Mouse (Mus musculus) heart, postnatal 25 days (tissue): Measurements from ENCODE around the gene Psmd3. TPM values are rescaled to one million over a fixed set of nuclear protein-coding genes. Genes with fewer than 3 reads are reported as not detected.

Experiments used
- DNase-seq: peaks from one replicate; pipeline ENCODE4 v3.0.0; 2022; ENCODE audit warnings: low spot score
- intact Hi-C: fragments of 180-260 bp; cut with DNase I; formaldehyde crosslinking; loops from one replicate; pipeline ENCODE4 v1.15.1; 2025
- total RNA-seq, 2 experiments: library from RNA; stranded (reverse); gene quantifications; 2 replicates each; pipeline ENCODE4 v1.2.3; 2021

Psmd3 gene
- total RNA-seq, 2 experiments from 2014 or later: 98.7 to 104 TPM

- intact Hi-C loops: loop anchor here (1.0 kb wide), 1 partner anchor 46 kb away; no protein-coding TSS in a partner anchor
- no peak for DNase-seq
These were observed 58.8 kb downstream of the Psmd3 start for GRCm38 (mm10) chr11:98741051-98741620.

GRCm38 (mm10) chr11:98741622-98742396 is 59.5 kb downstream of the Psmd3 start:
- peak; percentile 70 for DNase-seq
- intact Hi-C loops: loop anchor here (1.0 to 2.0 kb wide), 2 partner anchors 31 to 45 kb away; no protein-coding TSS in a partner anchor

DNA sequence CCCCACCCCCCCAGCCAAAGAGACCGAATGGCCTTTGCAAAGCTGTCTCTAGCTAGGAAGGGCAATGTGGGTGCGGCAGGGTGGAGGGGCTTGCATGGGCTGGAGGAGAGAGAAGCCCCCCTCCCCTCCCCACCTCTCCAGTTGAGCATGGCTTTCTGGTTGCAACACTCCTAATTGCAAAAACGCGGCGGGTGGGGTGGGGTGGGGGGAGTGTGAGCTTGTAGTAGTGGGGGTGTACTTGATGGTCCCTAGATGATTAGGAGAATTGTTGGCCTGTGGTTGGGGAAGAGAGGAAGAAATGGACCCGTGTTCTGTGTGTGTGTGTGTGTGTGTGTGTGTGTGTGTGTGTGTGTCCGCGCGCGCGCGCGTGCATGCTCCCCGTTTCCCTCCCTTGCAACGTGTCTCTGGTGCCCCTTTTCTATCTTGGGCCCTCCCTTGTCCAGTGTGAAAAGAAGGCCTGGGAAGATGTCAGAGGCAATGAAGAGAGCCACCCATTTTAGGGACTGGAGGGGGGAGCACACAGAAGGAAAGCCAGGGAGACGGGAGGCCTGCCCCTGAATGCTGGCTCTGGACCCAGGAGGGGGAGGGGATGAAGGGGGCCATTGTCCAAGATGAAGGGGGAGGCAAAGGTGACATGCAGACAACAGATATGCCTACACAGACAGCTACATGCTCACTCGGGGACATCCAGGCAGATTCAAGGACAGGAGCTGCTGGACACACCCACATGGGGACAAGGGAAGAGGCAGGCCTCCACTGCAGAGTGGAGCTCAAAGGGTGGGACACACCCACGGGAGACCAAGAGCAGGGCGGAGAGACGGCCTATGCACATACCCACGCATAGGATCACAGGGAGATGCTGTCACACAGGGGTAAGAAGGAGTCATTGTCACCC is 60.3 kb downstream of the Psmd3 start:
- intact Hi-C loops: loop anchor here (2.0 kb wide), 1 partner anchor 30 kb away; no protein-coding TSS in a partner anchor
- DNase-seq: no peak

GRCm38 (mm10) chr11:98743655-98744345 is 61.4 kb downstream of the Psmd3 start:
- intact Hi-C loops: loop anchor here (2.0 kb wide), 1 partner anchor 29 kb away; no protein-coding TSS in a partner anchor
- DNase-seq: peak; percentile 56

DNA sequence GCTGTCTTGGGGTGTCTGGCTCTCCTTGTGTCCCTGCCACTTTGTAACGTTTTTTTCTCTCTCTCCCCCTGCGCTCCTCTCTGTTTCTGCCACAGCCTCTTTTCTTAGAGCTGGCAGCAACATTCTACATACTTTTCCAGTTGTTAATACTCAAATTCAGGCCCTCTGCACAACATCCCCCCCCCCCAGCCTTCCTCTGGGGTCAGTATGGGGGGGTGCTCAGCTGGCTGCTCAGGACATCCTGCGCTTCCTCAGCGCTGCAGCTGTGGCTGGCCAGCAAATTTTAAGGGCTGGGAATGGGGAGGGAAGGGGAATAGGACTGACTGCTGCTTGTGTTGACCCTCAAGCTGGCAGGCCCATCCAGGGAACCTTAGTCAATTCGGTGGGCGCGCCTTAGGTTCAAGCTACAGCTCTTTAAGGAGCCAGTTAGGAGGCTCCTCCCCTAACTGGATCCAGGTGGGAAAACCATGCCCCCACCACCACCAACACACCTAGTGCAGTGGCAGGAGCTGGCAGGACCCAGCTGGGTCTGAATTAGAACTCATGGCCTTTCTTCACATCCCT is 62.2 kb downstream of the Psmd3 start:
- intact Hi-C loops: no loop called here
- no peak for DNase-seq

Other genes with a start within 250 kb of the Psmd3 start
- 10 to 100 TPM; 49.0 to 54.6 TPM for gene Mien1, start 243.6 kb upstream of the Psmd3 start, total RNA-seq
- not detected for gene Grb7, start 236.2 kb upstream of the Psmd3 start, total RNA-seq
- under 1 TPM; 0.44 to 0.61 TPM for gene Ikzf3, start 136.5 kb upstream of the Psmd3 start, total RNA-seq
- not detected for gene Zpbp2, start 131.5 kb upstream of the Psmd3 start, total RNA-seq
- 10 to 100 TPM; 35.6 to 37.8 TPM for gene Ormdl3, start 95.2 kb upstream of the Psmd3 start, total RNA-seq
- gene Lrrc3c, start 84.3 kb upstream of the Psmd3 start, total RNA-seq: not detected
- gene Gm12355, start 56.9 kb upstream of the Psmd3 start, total RNA-seq: 1 to 10 TPM; 7.2 to 7.7 TPM
- gene Gsdma3, start 56.2 kb upstream of the Psmd3 start, total RNA-seq: 1 to 10 TPM; 2.7 to 3.3 TPM
- gene Gsdma2, start 35.8 kb upstream of the Psmd3 start, total RNA-seq: under 1 TPM in 1 of 2 experiments, not detected in 1; 0.31 TPM
- not detected for gene Gsdma, start 18.2 kb upstream of the Psmd3 start, total RNA-seq
- not detected for gene Csf3, start 18.7 kb downstream of the Psmd3 start, total RNA-seq
- 10 to 100 TPM; 45.2 to 48.8 TPM for gene Med24, start 46.9 kb downstream of the Psmd3 start, total RNA-seq
- gene Thra, start 58.1 kb downstream of the Psmd3 start, total RNA-seq: 100 to 1,000 TPM; 102 to 117 TPM
- 100 to 1,000 TPM in 1 of 2 experiments, 10 to 100 TPM in 1; 61.2 to 129 TPM for gene Nr1d1, start 92.8 kb downstream of the Psmd3 start, total RNA-seq
- gene Msl1, start 113.0 kb downstream of the Psmd3 start, total RNA-seq: 10 to 100 TPM; 73.0 to 78.1 TPM
- 10 to 100 TPM; 22.4 to 25.5 TPM for gene Casc3, start 122.4 kb downstream of the Psmd3 start, total RNA-seq
- under 1 TPM; 0.60 to 0.78 TPM for gene Rapgefl1, start 154.2 kb downstream of the Psmd3 start, total RNA-seq
- 10 to 100 TPM in 1 of 2 experiments, 1 to 10 TPM in 1; 7.8 to 11.2 TPM for gene Wipf2, start 181.1 kb downstream of the Psmd3 start, total RNA-seq
- under 1 TPM; 0.28 to 0.52 TPM for gene Cdc6, start 225.2 kb downstream of the Psmd3 start, total RNA-seq
- 10 to 100 TPM; 11.8 TPM for gene Rara, start 245.3 kb downstream of the Psmd3 start, total RNA-seq